Mouse (Mus musculus) 3T3-L1 (cell line): ENCODE results near the gene Olfr1014.
A peak's percentile ranks its signal among the peaks of the same experiment; 100 is the strongest.

Experiments used
- DNase-seq: peaks from one replicate; pipeline ENCODE4 v3.0.0-alpha.2; 2015; ENCODE audit warnings: low read depth, low spot score

Olfr1014 gene

GRCm38 (mm10) chr2:85772413-85772812 lies at the start of gene Olfr1014:
Gene Olfr1014 (plus strand): TSS chr2:85772713.
- DNase-seq = no peak

GRCm38 (mm10) chr2:85725793-85726192 lies 46.7 kb upstream of the Olfr1014 start:
- peak; percentile 60 for DNase-seq

GRCm38 (mm10) chr2:85753822-85754221 lies 18.7 kb upstream of the Olfr1014 start:
- no peak for DNase-seq

- DNase-seq = no peak
These were observed 9.8 kb upstream of the Olfr1014 start, which contains the start of gene Olfr1012 for GRCm38 (mm10) chr2:85762666-85763065. Gene Olfr1012 (minus strand): TSS chr2:85762766.

GRCm38 (mm10) chr2:85766798-85767197 lies 5.7 kb upstream of the Olfr1014 start, which contains the start of gene Olfr1013:
Gene Olfr1013 (plus strand): TSS chr2:85767098.
- DNase-seq = no peak

GRCm38 (mm10) chr2:85781717-85782116 lies 9.2 kb downstream of the Olfr1014 start, which contains the start of gene Olfr1015:
Gene Olfr1015 (plus strand): TSS chr2:85782017.
- no peak for DNase-seq

GRCm38 (mm10) chr2:85792331-85792730 lies 19.8 kb downstream of the Olfr1014 start:
- DNase-seq = no peak

GRCm38 (mm10) chr2:85802444-85802843 lies 29.9 kb downstream of the Olfr1014 start, which contains the start of gene Olfr1016:
Gene Olfr1016 (minus strand): TSS chr2:85802544.
- DNase-seq = no peak

GRCm38 (mm10) chr2:85804501-85804900 lies 32.0 kb downstream of the Olfr1014 start:
- peak; percentile 54 for DNase-seq

- DNase-seq = no peak
These were observed 45.7 kb downstream of the Olfr1014 start, which contains the start of gene Olfr1018 for GRCm38 (mm10) chr2:85818179-85818578. Gene Olfr1018 (plus strand): TSS chr2:85818479.
